Mouse (Mus musculus) limb, embryonic 13.5 days (tissue): ENCODE results near the gene Mff. TPM values are rescaled to one million over a fixed set of nuclear protein-coding genes. Genes with fewer than 3 reads are reported as not detected.

Experiments used
- ATAC-seq: fragments of 200-750 bp; cut with Nextera tagmentation; 2 replicates; pipeline ENCODE4 v1.8.0; 2017; ENCODE audit warnings: low read depth, moderate number of reproducible peaks, moderate TSS enrichment; ENCODE audit not compliant: low FRiP score
- H3K27ac ChIP-seq: fragments of 300-500 bp; sonication (generic); 2 replicates; pipeline ENCODE4 v1.5.1; 2015; ENCODE audit warnings: inconsistent platforms, mild to moderate bottlenecking, moderate library complexity
- H3K27me3 ChIP-seq: fragments of 300-500 bp; sonication (generic); 2 replicates; pipeline ENCODE4 v1.6.1; 2015; ENCODE audit warnings: mild to moderate bottlenecking, inconsistent platforms
- H3K36me3 ChIP-seq: fragments of 300-500 bp; sonication (generic); 2 replicates; pipeline ENCODE4 v1.6.1; 2015; ENCODE audit warnings: inconsistent platforms, mild to moderate bottlenecking, moderate library complexity
- H3K4me1 ChIP-seq: fragments of 300-500 bp; sonication (generic); 2 replicates; pipeline ENCODE4 v1.6.1; 2015; ENCODE audit warnings: inconsistent platforms
- H3K4me2 ChIP-seq: fragments of 300-500 bp; sonication (generic); replicated peaks from 2 replicates; pipeline ENCODE4 v1.6.1; 2015; ENCODE audit warnings: inconsistent platforms, mild to moderate bottlenecking, moderate library complexity
- H3K4me3 ChIP-seq: fragments of 300-500 bp; sonication (generic); 2 replicates; pipeline ENCODE4 v1.5.1; 2015; ENCODE audit warnings: moderate library complexity, mild to moderate bottlenecking, inconsistent platforms
- H3K9ac ChIP-seq: fragments of 300-500 bp; sonication (generic); 2 replicates; pipeline ENCODE4 v1.6.1; 2015; ENCODE audit warnings: mild to moderate bottlenecking, inconsistent platforms
- H3K9me3 ChIP-seq: fragments of 300-500 bp; sonication (generic); 2 replicates; pipeline ENCODE4 v1.6.1; 2016; ENCODE audit warnings: inconsistent platforms
- WGBS: fragments of 180-500 bp; shearing (Covaris S2); methylation state at CpG from one replicate; pipeline ENCODE4 v1.1.7; 2015; 5-methylcytosine and 5-hydroxymethylcytosine counted together
- polyA plus RNA-seq: library from polyadenylated mRNA; unstranded; fragments of >200 nt; fragmentation: Nextera tagmentation; extraction: Ambion mirVana; gene quantifications from 2 replicates; pipeline ENCODE4 v1.2.1, GENCODE M21; 2015

The Mff gene
- polyA plus RNA-seq: 220 and 230 TPM in 2 replicates

DNA sequence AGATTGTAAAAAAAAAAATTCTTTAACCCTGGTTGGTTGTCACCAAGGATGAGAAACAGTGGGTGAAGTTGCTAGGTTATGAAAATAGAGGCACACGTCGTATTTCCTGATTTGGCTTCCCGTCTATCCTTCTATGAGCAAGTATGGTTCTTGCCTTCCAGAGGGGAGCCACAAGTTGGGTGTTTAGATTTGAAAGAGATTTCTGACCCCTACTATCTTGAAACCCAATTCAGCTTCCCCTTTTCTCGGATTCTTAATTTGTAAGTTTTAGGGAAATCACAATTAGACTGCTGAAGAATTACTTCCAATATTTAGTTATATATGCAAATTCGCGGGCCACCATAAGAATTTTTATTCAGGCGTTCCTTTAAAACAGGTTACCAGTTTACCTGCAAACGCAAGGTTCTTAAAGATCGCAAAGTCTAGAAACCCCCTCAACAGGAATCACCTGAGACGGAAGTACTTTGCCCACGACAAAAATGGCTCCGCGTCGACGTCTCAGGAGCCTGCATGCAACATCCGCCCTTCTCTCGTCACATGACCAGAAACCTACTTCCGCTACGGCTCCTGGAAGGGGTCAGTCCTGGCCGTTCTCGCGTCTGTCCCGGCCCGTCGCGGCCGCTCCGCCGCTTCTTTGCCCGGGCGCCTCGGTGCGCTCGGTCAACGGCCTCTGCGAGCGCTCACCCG lies at the start of gene Mff:
Gene Mff, plus strand, starts transcription at position 552 of the 687 bp plus-strand sequence.
- Histone ChIP-seq H3K9ac (peak within 1 kb of the TSS; percentile 97), H3K36me3 (peaks cover 6% of the 10 kb centered on the region), H3K27ac (no peak within 1 kb of the TSS; the same call in 1 of the 2 replicates), H3K4me3 (peak within 1 kb of the TSS; percentile 87), H3K4me2 (peak within 1 kb of the TSS; percentile 95), H3K9me3 (no peaks in the 10 kb centered on the region), H3K27me3 (peaks cover 12% of the 10 kb centered on the region; the same call in 1 of the 2 replicates), H3K4me1 (peaks cover 9% of the 10 kb centered on the region)
- ATAC-seq: peak; percentile 99
- 10% methylated on average over 38 of the region's 38 CpGs for WGBS

- no peak overlapping the region for H3K9ac ChIP-seq
- no peaks in the 10 kb centered on the region for H3K4me1 ChIP-seq
- WGBS: 72% methylated on average over 5 of the region's 5 CpGs
- no peak overlapping the region for H3K4me3 ChIP-seq
- no peak overlapping the region for H3K4me2 ChIP-seq
- no peaks in the 10 kb centered on the region for H3K36me3 ChIP-seq
- no peak overlapping the region for H3K27ac ChIP-seq
- no peak for ATAC-seq
- no peaks in the 10 kb centered on the region for H3K27me3 ChIP-seq
- H3K9me3 ChIP-seq: no peaks in the 10 kb centered on the region
Observed at GRCm38 (mm10) chr1:82686328-82686727, 38.4 kb upstream of the Mff start.

DNA sequence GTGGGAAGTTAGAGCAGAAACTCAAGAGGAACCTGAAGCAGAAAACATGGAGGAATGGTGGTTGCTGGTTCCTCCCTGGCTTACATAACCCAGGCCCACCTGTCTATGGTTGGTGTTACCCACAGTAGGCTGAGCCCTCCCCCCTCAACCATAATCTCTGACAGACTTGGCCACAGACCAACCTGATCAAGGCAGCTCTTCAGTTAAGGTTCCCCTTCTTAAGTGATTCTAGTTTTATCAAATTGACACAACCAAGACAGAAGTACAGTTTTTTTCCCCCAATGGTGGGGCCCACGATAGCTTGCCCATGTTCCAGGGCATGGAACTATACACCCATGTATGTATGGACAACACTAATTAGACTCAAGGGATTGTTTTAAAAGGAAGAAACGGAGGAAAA lies 37.8 kb upstream of the Mff start:
- WGBS: 85% methylated on average over 2 of the region's 2 CpGs
- no peaks in the 10 kb centered on the region for H3K9me3 ChIP-seq
- no peaks in the 10 kb centered on the region for H3K27me3 ChIP-seq
- no peak overlapping the region for H3K4me3 ChIP-seq
- H3K4me2 ChIP-seq: no peak overlapping the region
- H3K27ac ChIP-seq: no peak overlapping the region
- no peak for ATAC-seq
- no peaks in the 10 kb centered on the region for H3K4me1 ChIP-seq
- no peak overlapping the region for H3K9ac ChIP-seq
- H3K36me3 ChIP-seq: no peaks in the 10 kb centered on the region

- no peaks in the 10 kb centered on the region for H3K9me3 ChIP-seq
- H3K4me3 ChIP-seq: no peak overlapping the region
- no peak overlapping the region for H3K27ac ChIP-seq
- H3K9ac ChIP-seq: no peak overlapping the region
- H3K27me3 ChIP-seq: no peaks in the 10 kb centered on the region
- no peak overlapping the region for H3K4me2 ChIP-seq
- no peaks in the 10 kb centered on the region for H3K36me3 ChIP-seq
- 84% methylated on average over 6 of the region's 6 CpGs for WGBS
- ATAC-seq: no peak
- H3K4me1 ChIP-seq: no peaks in the 10 kb centered on the region
Observed at GRCm38 (mm10) chr1:82687931-82688330, 36.8 kb upstream of the Mff start.

GRCm38 (mm10) chr1:82695915-82696314 lies 28.8 kb upstream of the Mff start:
- Histone ChIP-seq H3K36me3 (no peaks in the 10 kb centered on the region), H3K4me1 (no peaks in the 10 kb centered on the region), H3K27ac (no peak overlapping the region), H3K9ac (no peak overlapping the region), H3K4me2 (no peak overlapping the region), H3K4me3 (no peak overlapping the region), H3K27me3 (no peaks in the 10 kb centered on the region), H3K9me3 (no peaks in the 10 kb centered on the region)
- no peak for ATAC-seq
- WGBS: 42% methylated on average over 3 of the region's 3 CpGs

DNA sequence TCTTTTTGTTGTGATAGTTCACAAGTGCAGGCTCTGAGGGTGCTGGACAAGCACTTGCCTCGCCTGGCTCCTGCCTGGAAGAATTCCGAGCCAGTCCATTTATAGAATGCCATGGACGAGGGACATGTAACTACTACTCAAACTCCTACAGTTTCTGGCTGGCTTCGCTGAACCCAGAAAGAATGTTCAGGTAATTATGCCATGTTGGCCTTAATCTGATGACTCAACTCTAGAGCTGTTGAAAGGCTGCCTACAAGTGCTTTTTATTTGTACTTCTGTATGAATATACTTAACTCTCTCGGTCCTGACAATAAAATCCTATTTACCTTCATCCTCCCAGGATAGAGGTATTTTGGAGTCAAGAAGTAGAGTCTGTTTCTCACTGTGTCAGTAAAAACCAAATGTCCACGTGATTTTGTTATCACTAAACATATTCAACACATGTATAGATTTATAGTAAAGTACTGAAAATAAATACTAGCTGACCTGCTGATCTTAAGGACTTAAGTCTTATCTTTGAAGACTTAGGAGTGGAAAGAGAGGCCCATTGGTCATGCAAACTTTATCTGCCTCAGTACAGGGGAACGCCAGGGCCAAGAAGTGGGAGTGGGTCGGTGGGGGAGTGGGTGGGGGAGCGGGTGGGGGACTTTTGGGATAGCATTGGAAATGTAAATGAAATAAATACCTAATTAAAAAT lies 6.7 kb upstream of the Mff start:
- WGBS: 75% methylated on average over 9 of the region's 9 CpGs
- H3K27me3 ChIP-seq: peaks cover 11% of the 10 kb centered on the region; the same call in 1 of the 2 replicates
- ATAC-seq: no peak

DNA sequence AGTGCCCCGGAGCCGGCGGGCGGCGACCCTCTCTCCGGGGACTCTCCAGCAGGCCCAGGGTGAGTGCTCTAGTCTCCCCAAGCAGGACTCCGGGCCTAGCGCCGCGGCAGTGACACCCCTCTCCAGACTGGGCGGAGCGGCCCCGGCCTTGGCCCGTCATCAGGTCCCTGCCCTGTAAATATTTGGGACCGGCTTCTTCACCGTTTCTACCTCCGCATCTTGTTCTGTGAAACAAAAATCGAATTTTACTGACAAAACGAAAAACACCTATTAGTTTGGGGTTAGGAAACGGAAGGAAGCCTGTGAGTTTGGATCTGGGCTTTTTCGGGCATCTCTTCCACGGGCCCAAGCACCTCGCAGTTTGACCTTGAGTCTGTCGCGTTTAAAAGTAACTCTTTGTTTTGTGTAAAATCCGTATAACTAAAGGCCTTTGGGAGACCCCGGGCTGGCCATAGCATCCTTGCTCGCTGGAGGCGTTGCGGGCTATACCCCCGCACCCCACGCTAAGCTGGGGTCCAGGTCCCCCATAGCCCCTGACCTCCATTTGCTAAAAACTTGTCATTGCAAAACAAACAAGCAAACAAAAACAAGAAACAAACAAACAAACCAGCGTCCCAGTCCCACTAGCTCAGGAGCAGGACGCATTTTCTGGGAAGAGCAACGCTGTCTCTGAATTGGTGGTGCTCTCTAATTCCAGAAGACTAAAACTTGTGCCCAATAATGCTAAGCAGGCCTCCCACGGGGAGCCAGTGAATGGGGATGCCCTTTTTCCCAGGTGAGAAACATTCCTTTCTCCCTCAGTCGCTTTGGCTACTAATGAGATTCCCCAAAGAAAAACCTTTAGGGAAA lies 560 bp downstream of the Mff start:
- WGBS: 1% methylated on average over 37 of the region's 37 CpGs
- Histone ChIP-seq H3K4me2 (peak overlapping the region; percentile 95), H3K36me3 (peaks cover 13% of the 10 kb centered on the region), H3K27me3 (peaks cover 12% of the 10 kb centered on the region; the same call in 1 of the 2 replicates), H3K9me3 (no peaks in the 10 kb centered on the region), H3K4me3 (peak overlapping the region; percentile 87), H3K4me1 (peaks cover 9% of the 10 kb centered on the region), H3K27ac (no peak overlapping the region; the same call in 1 of the 2 replicates), H3K9ac (peak overlapping the region; percentile 97)
- peak; percentile 97 for ATAC-seq

More for the DNA sequence above, 6.7 kb upstream of the Mff start:
- Histone ChIP-seq H3K27ac (no peak overlapping the region), H3K4me1 (no peaks in the 10 kb centered on the region), H3K9me3 (no peaks in the 10 kb centered on the region), H3K4me2 (no peak overlapping the region), H3K9ac (no peak overlapping the region), H3K36me3 (no peaks in the 10 kb centered on the region), H3K4me3 (no peak overlapping the region)

- Histone ChIP-seq H3K4me3 (peak overlapping the region; percentile 87), H3K36me3 (peaks cover 19% of the 10 kb centered on the region), H3K9me3 (no peaks in the 10 kb centered on the region), H3K27ac (no peak overlapping the region), H3K27me3 (peaks cover 12% of the 10 kb centered on the region; the same call in 1 of the 2 replicates), H3K9ac (peak overlapping the region; percentile 97), H3K4me2 (peak overlapping the region; percentile 95), H3K4me1 (peaks cover 9% of the 10 kb centered on the region)
- WGBS: 62% methylated on average over 4 of the region's 4 CpGs
- no peak for ATAC-seq
Observed at GRCm38 (mm10) chr1:82725875-82726185, 1.1 kb downstream of the Mff start.

DNA sequence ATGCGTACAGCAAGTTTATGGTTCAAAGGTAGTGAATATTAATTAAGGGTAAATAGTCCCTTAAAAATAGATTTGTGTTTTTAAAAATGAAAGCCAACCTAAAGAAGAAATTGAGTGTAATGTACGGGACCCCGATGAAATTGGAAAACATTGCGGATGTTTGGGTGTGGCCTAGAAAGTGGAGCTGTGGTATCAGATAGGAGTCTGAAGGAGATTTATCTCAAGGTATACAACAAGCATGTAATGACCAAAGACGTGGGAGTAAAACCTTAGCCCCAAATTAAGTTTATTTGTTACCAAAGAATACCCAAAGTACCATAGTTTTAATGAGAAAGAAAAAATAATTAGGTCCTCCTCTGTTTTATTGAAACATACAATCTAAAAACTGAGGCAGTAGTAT lies 1.8 kb downstream of the Mff start:
- Histone ChIP-seq H3K4me2 (peak overlapping the region; percentile 95; the same call in 1 of the 2 replicates), H3K27me3 (peaks cover 12% of the 10 kb centered on the region; the same call in 1 of the 2 replicates), H3K9me3 (no peaks in the 10 kb centered on the region), H3K4me1 (peaks cover 9% of the 10 kb centered on the region), H3K27ac (no peak overlapping the region), H3K9ac (no peak overlapping the region), H3K36me3 (peaks cover 25% of the 10 kb centered on the region), H3K4me3 (no peak overlapping the region)
- 89% methylated on average over 5 of the region's 5 CpGs for WGBS
- ATAC-seq: no peak

- Histone ChIP-seq H3K36me3 (peaks cover 83% of the 10 kb centered on the region), H3K4me1 (no peaks in the 10 kb centered on the region), H3K27ac (no peak overlapping the region), H3K9ac (no peak overlapping the region), H3K27me3 (no peaks in the 10 kb centered on the region), H3K4me3 (no peak overlapping the region), H3K9me3 (no peaks in the 10 kb centered on the region), H3K4me2 (no peak overlapping the region)
- no peak for ATAC-seq
- WGBS: 96% methylated on average over 1 of the region's 1 CpGs
Observed at GRCm38 (mm10) chr1:82733357-82733756, 8.7 kb downstream of the Mff start.

DNA sequence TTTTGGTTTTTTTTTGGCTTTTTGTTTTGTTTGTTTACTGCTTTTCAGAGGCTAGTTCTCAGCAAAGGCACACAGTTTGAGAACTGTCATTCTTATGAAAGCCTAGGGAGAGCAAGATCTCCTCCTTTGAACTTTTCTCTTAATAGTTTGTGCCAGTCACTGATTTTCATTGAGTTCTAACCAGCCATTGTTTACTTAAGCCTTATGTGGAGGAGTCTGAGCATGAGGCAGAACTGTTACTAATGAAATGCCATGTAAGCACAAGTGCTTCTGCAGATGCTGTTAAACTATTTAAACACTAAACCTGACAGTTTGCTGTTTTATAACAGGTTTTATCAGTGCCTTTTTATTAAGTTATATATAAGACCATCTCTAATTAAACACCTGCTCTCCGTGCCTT lies 13.4 kb downstream of the Mff start:
- Histone ChIP-seq H3K9me3 (no peaks in the 10 kb centered on the region), H3K4me1 (no peaks in the 10 kb centered on the region), H3K27me3 (no peaks in the 10 kb centered on the region), H3K4me3 (no peak overlapping the region), H3K27ac (no peak overlapping the region), H3K36me3 (peaks cover 70% of the 10 kb centered on the region), H3K9ac (no peak overlapping the region), H3K4me2 (no peak overlapping the region)
- ATAC-seq: no peak
- WGBS: 87% methylated on average over 1 of the region's 1 CpGs

DNA sequence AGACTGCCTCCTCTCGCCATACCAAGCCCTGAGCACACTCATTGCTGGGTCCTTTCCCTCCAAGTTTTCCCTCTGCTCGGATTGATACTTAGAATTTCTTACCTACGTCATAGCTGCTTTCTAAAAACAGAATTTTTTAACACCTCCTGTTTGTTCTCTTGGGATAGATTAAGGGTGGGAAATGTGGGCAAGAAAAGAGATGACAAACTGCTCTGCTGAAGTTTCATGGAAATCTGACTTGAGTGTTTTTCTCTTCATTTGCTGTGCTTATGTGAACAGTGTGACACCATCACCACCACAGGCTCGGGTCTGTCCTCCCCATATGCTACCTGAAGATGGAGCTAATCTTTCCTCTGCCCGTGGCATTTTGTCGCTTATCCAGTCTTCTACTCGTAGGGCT lies 16.8 kb downstream of the Mff start:
- H3K27me3 ChIP-seq: no peaks in the 10 kb centered on the region
- no peaks in the 10 kb centered on the region for H3K9me3 ChIP-seq
- ATAC-seq: no peak
- peaks cover 48% of the 10 kb centered on the region for H3K36me3 ChIP-seq
- H3K27ac ChIP-seq: no peak overlapping the region
- H3K4me3 ChIP-seq: no peak overlapping the region
- H3K4me1 ChIP-seq: no peaks in the 10 kb centered on the region
- no peak overlapping the region for H3K9ac ChIP-seq
- 87% methylated on average over 7 of the region's 7 CpGs for WGBS
- no peak overlapping the region for H3K4me2 ChIP-seq
